Mouse (Mus musculus) lung, adult 2 months (tissue): Measurements from ENCODE around the gene Palld.

Source experiments
- CTCF ChIP-seq: fragments of 200-500 bp; IDR thresholded peaks from 2 replicates; pipeline ENCODE4 v1.5.1; 2011; ENCODE audit warnings: mild to moderate bottlenecking, low read length, control low read depth; ENCODE audit not compliant: insufficient read depth
- POLR2A ChIP-seq: fragments of 200-500 bp; IDR thresholded peaks from 2 replicates; pipeline ENCODE4 v1.6.1; 2011; ENCODE audit warnings: low read depth, mild to moderate bottlenecking, control low read depth, low read length, borderline replicate concordance; ENCODE audit errors: extremely low read depth

GRCm38 (mm10) chr8:61844575-61844974 lies 57.9 kb downstream of the Palld start:
- TF ChIP-seq CTCF = no peak
- TF ChIP-seq POLR2A = no peak
